Mouse (Mus musculus) adrenal gland, postnatal 14 days (tissue): ENCODE measurements around the gene Gm6509. TPM values are rescaled to one million over a fixed set of nuclear protein-coding genes. Genes with fewer than 3 reads are reported as not detected.
"Not testable (repeated sequence)": the region's sequence is repeated elsewhere in the genome, so short reads cannot be mapped to it uniquely, and the experiment has no call there.

Source experiments
- DNase-seq: peaks from one replicate; pipeline ENCODE4 v3.0.0; 2021; ENCODE audit warnings: mixed read lengths
- long read RNA-seq, 2 experiments: library from polyadenylated mRNA; stranded (forward); transcript quantifications; one replicate each; pipeline ENCODE4 v2.0.0; 2021
- total RNA-seq: library from RNA; stranded (reverse); gene quantifications from 2 replicates; pipeline ENCODE4 v1.2.3, GENCODE M21; 2021

Gm6509 gene
- total RNA-seq, result not detected in 2 replicates
- long read RNA-seq, experiment 1, result 0 reads
- long read RNA-seq, experiment 2, result 0 reads

DNA sequence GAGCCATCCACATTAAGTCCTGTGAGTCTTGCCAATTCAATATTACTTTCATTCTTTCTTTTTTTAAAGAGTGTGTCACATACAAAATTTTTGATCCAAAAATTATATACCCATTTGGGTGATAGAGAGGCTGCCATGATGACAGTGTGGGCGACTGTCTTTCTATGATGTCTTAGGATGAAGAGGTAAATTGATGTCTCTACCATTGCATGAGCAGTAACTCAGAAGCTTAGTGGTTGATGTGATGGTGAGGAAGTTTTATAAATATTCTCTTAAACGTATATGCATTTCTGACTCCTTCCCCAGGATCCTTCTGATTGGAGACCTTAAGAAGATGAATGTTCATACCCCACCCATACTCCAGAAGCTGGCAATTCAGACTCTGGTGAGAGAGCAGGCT lies at the start of gene Gm6509:
Gm6509 (plus strand) TSS at position 301 of the 400 bp plus-strand sequence.
- not testable (repeated sequence) for DNase-seq

DNA sequence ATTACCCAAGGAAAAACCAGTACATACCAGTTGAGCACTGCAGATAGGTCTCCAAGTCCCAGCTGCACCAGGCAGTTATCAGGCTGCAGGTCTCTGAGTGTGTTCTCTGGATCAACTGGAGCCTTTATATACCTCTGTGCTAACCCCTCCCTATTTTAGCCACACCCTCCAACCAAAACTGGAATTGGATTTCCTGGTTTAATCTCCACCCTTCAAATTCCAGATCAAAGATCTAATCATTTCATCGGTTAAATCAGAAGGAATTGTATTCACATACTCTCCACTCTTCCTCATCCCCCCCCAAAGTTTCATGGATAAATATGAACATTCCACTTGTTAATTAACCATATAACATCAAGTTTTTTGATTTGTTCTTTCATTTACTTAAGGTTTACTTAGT lies 7.5 kb upstream of the Gm6509 start, which contains the start of gene Gm3147:
Gm3147 (minus strand) TSS at position 101 of the 400 bp plus-strand sequence.
- DNase-seq, result not testable (repeated sequence)

DNA sequence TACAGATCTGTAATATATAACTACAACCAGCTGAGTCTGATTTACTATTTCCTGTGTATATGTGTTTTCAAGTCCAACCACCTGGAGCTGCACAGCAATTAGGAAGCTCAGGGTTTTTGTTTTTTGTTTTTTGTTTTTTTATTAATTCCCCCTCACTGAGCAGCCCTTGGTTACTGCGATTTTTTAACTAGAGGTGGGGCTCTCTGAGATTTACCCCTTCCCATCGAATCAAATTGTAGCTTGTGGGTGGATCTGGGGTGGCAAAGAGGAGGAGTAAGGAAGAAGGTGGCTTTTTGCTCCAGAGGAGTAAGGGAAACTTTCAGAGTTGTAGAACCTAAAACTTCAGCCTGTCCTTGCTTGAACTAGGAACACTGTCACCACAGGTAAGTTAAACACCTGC lies 24.3 kb downstream of the Gm6509 start, which contains the start of gene Gm6205:
Gm6205 (plus strand) TSS at position 301 of the 400 bp plus-strand sequence.
- not testable (repeated sequence) for DNase-seq

Other genes starting within 250 kb of the Gm6509 start
- not detected in 2 replicates for gene Gm7682, start 178.2 kb upstream of the Gm6509 start, total RNA-seq
- not detected in 2 replicates for gene Gm3139, start 97.7 kb upstream of the Gm6509 start, total RNA-seq
- not detected in 2 replicates for gene Gm3147, start 7.6 kb upstream of the Gm6509 start, total RNA-seq
- not detected in 2 replicates for gene Gm6205, start 24.4 kb downstream of the Gm6509 start, total RNA-seq
- gene Gm3183, start 241.5 kb downstream of the Gm6509 start, total RNA-seq, result not detected in 2 replicates